Mouse (Mus musculus): ENCODE data around the gene Atg2a. TPM values are rescaled to one million over a fixed set of nuclear protein-coding genes. Genes with fewer than 3 reads are reported as not detected.
A peak's percentile ranks its signal among the peaks of the same experiment; 100 is the strongest.

The Atg2a gene
- polyA plus RNA-seq, 1 experiment from 2014 or later = 7.0 TPM

DNA sequence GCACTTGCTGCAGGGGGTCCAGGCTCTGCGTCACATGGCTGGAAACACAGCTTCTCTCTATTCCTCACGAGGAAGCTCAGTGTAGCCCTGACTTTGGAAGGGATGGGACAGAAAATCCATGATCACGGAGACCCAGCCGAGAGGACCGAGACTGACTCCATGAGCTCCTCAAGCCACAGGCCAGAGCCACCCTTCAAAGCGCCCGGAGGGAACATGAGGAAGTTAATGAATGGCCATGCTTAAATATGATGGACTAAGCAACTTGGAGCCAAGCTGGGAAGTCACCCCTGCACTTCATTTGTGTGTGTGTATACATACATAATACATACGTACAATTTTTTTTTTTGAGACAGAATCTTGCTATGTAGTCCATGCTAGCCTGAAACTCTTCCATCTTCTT is 29.7 kb downstream of the Atg2a start:
- Histone ChIP-seq H3K9ac (ENCODE audit: low read depth, low read length) (no peak overlapping the region), H3K4me2 (ENCODE audit: low read length) (no peak overlapping the region), H3K4me1 (replicated peaks; ENCODE audit: insufficient read depth, low read length) (peaks cover 7% of the 10 kb centered on the region; the same call in 1 of the 2 replicates), H3K36me3 (ENCODE audit: insufficient read depth, low read length) (no peaks in the 10 kb centered on the region), H3K4me3 (replicated peaks; ENCODE audit: low read depth, low read length) (no peak overlapping the region), H3K27ac (peak overlapping the region; percentile 80), H3K9me3 (replicated peaks; ENCODE audit: low read length) (no peaks in the 10 kb centered on the region), H3K27me3 (ENCODE audit: insufficient read depth, low read length) (no peaks in the 10 kb centered on the region)
- WGBS = 33% methylated on average over 8 of the region's 8 CpGs
- DNase-seq (ENCODE audit: low spot score) (no peak), ATAC-seq (replicated peaks; ENCODE audit: low FRiP score, low read depth) (no peak)
- TF ChIP-seq CTCF (IDR thresholded peaks at IDR 0.05; ENCODE audit: low read depth) = no peak

- ATAC-seq (replicated peaks; ENCODE audit: low FRiP score, low read depth) = 0 out of 2 replicates have a peak, but pooled peaks have one; percentile 3
- peak overlapping the region; percentile 15; the same call in 1 of the 2 replicates for H3K27ac ChIP-seq
- no peak overlapping the region for H3K9ac ChIP-seq (ENCODE audit: low read depth, low read length)
- no peaks in the 10 kb centered on the region for H3K36me3 ChIP-seq (ENCODE audit: insufficient read depth, low read length)
- no peaks in the 10 kb centered on the region for H3K9me3 ChIP-seq (replicated peaks; ENCODE audit: low read length)
- WGBS = 60% methylated on average over 7 of the region's 7 CpGs
- no peak for TF ChIP-seq CTCF (IDR thresholded peaks at IDR 0.05; ENCODE audit: low read depth)
- no peaks in the 10 kb centered on the region for H3K27me3 ChIP-seq (ENCODE audit: insufficient read depth, low read length)
- no peak overlapping the region for H3K4me3 ChIP-seq (replicated peaks; ENCODE audit: low read depth, low read length)
- H3K4me1 ChIP-seq (replicated peaks; ENCODE audit: insufficient read depth, low read length) = peaks cover 8% of the 10 kb centered on the region; the same call in 1 of the 2 replicates
- no peak overlapping the region for H3K4me2 ChIP-seq (ENCODE audit: low read length)
- DNase-seq (ENCODE audit: low spot score) = no peak
Measured at GRCm38 (mm10) chr19:6272053-6272452, 30.6 kb downstream of the Atg2a start.

DNA sequence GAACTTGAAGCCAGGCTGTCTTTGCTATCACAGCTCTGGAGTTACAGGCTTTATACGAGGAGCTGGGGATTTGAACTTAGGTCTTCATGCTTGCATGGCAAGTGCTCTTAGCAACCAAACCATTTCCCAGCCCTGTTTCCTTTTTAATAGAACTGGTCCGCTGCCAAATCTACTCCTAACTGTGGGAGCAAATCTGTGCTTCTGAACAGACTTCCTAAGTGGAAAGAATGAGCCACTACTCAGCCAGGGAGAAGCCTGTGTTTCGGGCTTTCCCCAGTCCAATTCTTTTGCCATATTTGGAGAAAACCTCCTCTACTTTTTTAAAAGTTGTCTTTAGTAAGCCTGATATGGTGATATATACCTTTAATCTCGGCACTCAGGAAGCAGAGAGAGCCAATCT is 31.3 kb downstream of the Atg2a start:
- no peak for DNase-seq (ENCODE audit: low spot score)
- Histone ChIP-seq H3K9ac (ENCODE audit: low read depth, low read length) (no peak overlapping the region), H3K9me3 (replicated peaks; ENCODE audit: low read length) (no peaks in the 10 kb centered on the region), H3K36me3 (ENCODE audit: insufficient read depth, low read length) (no peaks in the 10 kb centered on the region), H3K27ac (peak overlapping the region; percentile 15; the same call in 1 of the 2 replicates), H3K4me2 (ENCODE audit: low read length) (no peak overlapping the region), H3K4me3 (replicated peaks; ENCODE audit: low read depth, low read length) (no peak overlapping the region), H3K27me3 (ENCODE audit: insufficient read depth, low read length) (no peaks in the 10 kb centered on the region), H3K4me1 (replicated peaks; ENCODE audit: insufficient read depth, low read length) (peaks cover 8% of the 10 kb centered on the region; the same call in 1 of the 2 replicates)
- WGBS = 81% methylated on average over 4 of the region's 4 CpGs
- TF ChIP-seq CTCF (IDR thresholded peaks at IDR 0.05; ENCODE audit: low read depth) = no peak
- ATAC-seq (replicated peaks; ENCODE audit: low FRiP score, low read depth) = no peak

GRCm38 (mm10) chr19:6273592-6273991 is 32.1 kb downstream of the Atg2a start:
- H3K9ac ChIP-seq (ENCODE audit: low read depth, low read length) = no peak overlapping the region
- ATAC-seq (replicated peaks; ENCODE audit: low FRiP score, low read depth) (no peak), DNase-seq (ENCODE audit: low spot score) (no peak)
- no peaks in the 10 kb centered on the region for H3K36me3 ChIP-seq (ENCODE audit: insufficient read depth, low read length)
- 0 out of 2 replicates have a peak overlapping the region, but pooled peaks have one; percentile 21 for H3K27ac ChIP-seq
- no peak overlapping the region for H3K4me3 ChIP-seq (replicated peaks; ENCODE audit: low read depth, low read length)
- WGBS = 65% methylated on average over 4 of the region's 4 CpGs
- H3K4me2 ChIP-seq (ENCODE audit: low read length) = no peak overlapping the region
- peaks cover 12% of the 10 kb centered on the region for H3K4me1 ChIP-seq (replicated peaks; ENCODE audit: insufficient read depth, low read length)
- no peaks in the 10 kb centered on the region for H3K9me3 ChIP-seq (replicated peaks; ENCODE audit: low read length)
- no peak for TF ChIP-seq CTCF (IDR thresholded peaks at IDR 0.05; ENCODE audit: low read depth)
- H3K27me3 ChIP-seq (ENCODE audit: insufficient read depth, low read length) = no peaks in the 10 kb centered on the region

- H3K9me3 ChIP-seq (replicated peaks; ENCODE audit: low read length) = no peaks in the 10 kb centered on the region
- DNase-seq (ENCODE audit: low spot score) (no peak), ATAC-seq (replicated peaks; ENCODE audit: low FRiP score, low read depth) (no peak)
- peaks cover 18% of the 10 kb centered on the region for H3K4me1 ChIP-seq (replicated peaks; ENCODE audit: insufficient read depth, low read length)
- no peak overlapping the region for H3K9ac ChIP-seq (ENCODE audit: low read depth, low read length)
- no peaks in the 10 kb centered on the region for H3K27me3 ChIP-seq (ENCODE audit: insufficient read depth, low read length)
- H3K36me3 ChIP-seq (ENCODE audit: insufficient read depth, low read length) = no peaks in the 10 kb centered on the region
- no peak overlapping the region for H3K4me2 ChIP-seq (ENCODE audit: low read length)
- no peak for TF ChIP-seq CTCF (IDR thresholded peaks at IDR 0.05; ENCODE audit: low read depth)
- 0 out of 2 replicates have a peak overlapping the region, but pooled peaks have one; percentile 21 for H3K27ac ChIP-seq
- 80% methylated on average over 13 of the region's 13 CpGs for WGBS
- H3K4me3 ChIP-seq (replicated peaks; ENCODE audit: low read depth, low read length) = no peak overlapping the region
Measured at GRCm38 (mm10) chr19:6273998-6274608, 32.6 kb downstream of the Atg2a start.

GRCm38 (mm10) chr19:6275740-6276389 is 34.4 kb downstream of the Atg2a start:
- Histone ChIP-seq H3K4me1 (replicated peaks; ENCODE audit: insufficient read depth, low read length) (peaks cover 33% of the 10 kb centered on the region), H3K27ac (peak overlapping the region; percentile 81), H3K36me3 (ENCODE audit: insufficient read depth, low read length) (0 out of 2 replicates have a peak, but pooled peaks cover under 1% of the 10 kb centered on the region), H3K4me2 (ENCODE audit: low read length) (peak overlapping the region; percentile 94), H3K9ac (ENCODE audit: low read depth, low read length) (peak overlapping the region; percentile 59), H3K4me3 (replicated peaks; ENCODE audit: low read depth, low read length) (peak overlapping the region; percentile 30), H3K9me3 (replicated peaks; ENCODE audit: low read length) (no peaks in the 10 kb centered on the region), H3K27me3 (ENCODE audit: insufficient read depth, low read length) (no peaks in the 10 kb centered on the region)
- no peak for ATAC-seq (replicated peaks; ENCODE audit: low FRiP score, low read depth)
- DNase-seq (ENCODE audit: low spot score) = peak; percentile 61
- WGBS = 5% methylated on average over 15 of the region's 15 CpGs
- TF ChIP-seq CTCF (IDR thresholded peaks at IDR 0.05; ENCODE audit: low read depth) = no peak

All from kidney, postnatal 0 days (tissue).